Mouse (Mus musculus): ENCODE data around the gene Klhl9. TPM values are rescaled to one million over a fixed set of nuclear protein-coding genes. Genes with fewer than 3 reads are reported as not detected.

Gene Klhl9
- polyA plus RNA-seq, 1 experiment from 2014 or later = 97.9 TPM

DNA sequence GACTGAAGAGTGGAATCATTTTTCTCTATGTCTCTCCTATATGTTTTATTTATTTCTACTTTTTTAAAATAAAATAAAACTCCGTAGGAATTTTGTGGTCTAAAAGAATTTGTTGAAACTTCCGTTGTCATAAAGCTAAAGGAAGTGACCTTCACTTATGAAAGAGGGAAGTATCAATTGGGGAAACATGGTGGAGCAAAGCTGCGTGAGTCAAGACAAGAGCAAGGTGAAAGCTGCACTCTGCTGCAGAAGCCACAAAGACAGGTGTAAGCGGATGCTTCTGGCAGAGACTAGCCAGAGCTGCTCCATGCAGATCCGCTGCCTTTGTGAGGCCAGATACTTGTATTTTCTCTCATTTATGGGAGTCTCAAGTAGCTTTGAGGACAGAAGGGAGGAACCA, 23.5 kb downstream of the Klhl9 start:
- Histone ChIP-seq H3K4me1 (replicated peaks; ENCODE audit: control insufficient read depth, insufficient read depth, low read length) (no peaks in the 10 kb centered on the region), H3K4me3 (ENCODE audit: low read depth, low read length) (no peak overlapping the region), H3K27ac (ENCODE audit: low read depth) (no peak overlapping the region), H3K4me2 (ENCODE audit: low read length) (no peak overlapping the region), H3K9ac (ENCODE audit: low read length) (no peak overlapping the region), H3K36me3 (ENCODE audit: control insufficient read depth, insufficient read depth, low read length) (no peaks in the 10 kb centered on the region), H3K27me3 (replicated peaks; ENCODE audit: control insufficient read depth, insufficient read depth, low read length) (no peaks in the 10 kb centered on the region), H3K9me3 (ENCODE audit: control insufficient read depth, low read length) (no peaks in the 10 kb centered on the region)
- ATAC-seq (replicated peaks; ENCODE audit: low FRiP score, low TSS enrichment, low read depth) (no peak), DNase-seq (ENCODE audit: low spot score) (no peak)
- 77% methylated on average over 5 of the region's 5 CpGs for WGBS

DNA sequence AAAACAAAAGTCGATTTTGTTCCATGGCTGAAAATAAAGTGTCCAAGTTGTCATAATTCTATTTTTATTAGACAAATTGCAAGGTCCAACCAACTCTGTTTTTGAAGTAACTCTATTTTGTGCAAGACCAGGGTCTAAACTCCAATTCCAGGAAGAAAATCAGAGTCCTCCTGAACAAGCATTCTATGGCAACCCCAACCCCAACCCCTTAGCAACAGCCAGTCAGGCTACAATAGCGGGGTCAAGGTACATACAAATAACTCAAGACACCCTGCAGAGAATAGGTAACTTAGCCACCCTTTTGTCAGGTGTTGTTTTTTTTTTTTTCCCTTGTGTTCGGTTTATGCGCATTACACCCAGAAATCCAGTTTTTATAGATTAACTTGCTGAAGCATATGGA, 24.5 kb downstream of the Klhl9 start:
- no peak for DNase-seq (ENCODE audit: low spot score)
- Histone ChIP-seq H3K4me1 (replicated peaks; ENCODE audit: control insufficient read depth, insufficient read depth, low read length) (no peaks in the 10 kb centered on the region), H3K9ac (ENCODE audit: low read length) (no peak overlapping the region), H3K27ac (ENCODE audit: low read depth) (no peak overlapping the region), H3K4me3 (ENCODE audit: low read depth, low read length) (no peak overlapping the region), H3K27me3 (replicated peaks; ENCODE audit: control insufficient read depth, insufficient read depth, low read length) (no peaks in the 10 kb centered on the region), H3K4me2 (ENCODE audit: low read length) (no peak overlapping the region), H3K9me3 (ENCODE audit: control insufficient read depth, low read length) (no peaks in the 10 kb centered on the region), H3K36me3 (ENCODE audit: control insufficient read depth, insufficient read depth, low read length) (no peaks in the 10 kb centered on the region)
- WGBS = 81% methylated on average over 4 of the region's 4 CpGs
- no peak for ATAC-seq (replicated peaks; ENCODE audit: low FRiP score, low TSS enrichment, low read depth)

DNA sequence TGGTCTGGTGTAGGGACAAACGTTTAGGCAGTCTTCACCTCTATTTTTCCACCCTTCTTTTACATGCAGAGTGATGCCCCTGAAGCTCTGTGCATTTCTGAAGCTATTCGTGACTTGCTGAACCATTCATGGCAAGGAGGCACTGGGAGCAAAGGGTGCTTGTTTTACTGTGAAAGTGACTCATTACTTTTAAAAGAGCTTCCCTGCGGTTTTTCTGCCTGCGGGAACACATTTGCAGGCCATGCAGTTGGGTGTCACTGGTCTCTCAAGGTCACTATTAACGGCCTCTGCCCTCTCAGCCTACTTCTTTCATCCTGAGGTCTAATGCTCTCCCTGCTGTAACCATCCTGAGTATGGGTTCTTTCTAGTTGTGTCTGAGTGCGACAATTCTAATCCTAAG, 25.2 kb downstream of the Klhl9 start:
- no peaks in the 10 kb centered on the region for H3K27me3 ChIP-seq (replicated peaks; ENCODE audit: control insufficient read depth, insufficient read depth, low read length)
- no peak overlapping the region for H3K27ac ChIP-seq (ENCODE audit: low read depth)
- no peaks in the 10 kb centered on the region for H3K4me1 ChIP-seq (replicated peaks; ENCODE audit: control insufficient read depth, insufficient read depth, low read length)
- ATAC-seq (replicated peaks; ENCODE audit: low FRiP score, low TSS enrichment, low read depth) (no peak), DNase-seq (ENCODE audit: low spot score) (no peak)
- no peaks in the 10 kb centered on the region for H3K36me3 ChIP-seq (ENCODE audit: control insufficient read depth, insufficient read depth, low read length)
- no peak overlapping the region for H3K4me2 ChIP-seq (ENCODE audit: low read length)
- no peak overlapping the region for H3K9ac ChIP-seq (ENCODE audit: low read length)
- H3K9me3 ChIP-seq (ENCODE audit: control insufficient read depth, low read length) = no peaks in the 10 kb centered on the region
- WGBS = 60% methylated on average over 6 of the region's 6 CpGs
- no peak overlapping the region for H3K4me3 ChIP-seq (ENCODE audit: low read depth, low read length)

DNA sequence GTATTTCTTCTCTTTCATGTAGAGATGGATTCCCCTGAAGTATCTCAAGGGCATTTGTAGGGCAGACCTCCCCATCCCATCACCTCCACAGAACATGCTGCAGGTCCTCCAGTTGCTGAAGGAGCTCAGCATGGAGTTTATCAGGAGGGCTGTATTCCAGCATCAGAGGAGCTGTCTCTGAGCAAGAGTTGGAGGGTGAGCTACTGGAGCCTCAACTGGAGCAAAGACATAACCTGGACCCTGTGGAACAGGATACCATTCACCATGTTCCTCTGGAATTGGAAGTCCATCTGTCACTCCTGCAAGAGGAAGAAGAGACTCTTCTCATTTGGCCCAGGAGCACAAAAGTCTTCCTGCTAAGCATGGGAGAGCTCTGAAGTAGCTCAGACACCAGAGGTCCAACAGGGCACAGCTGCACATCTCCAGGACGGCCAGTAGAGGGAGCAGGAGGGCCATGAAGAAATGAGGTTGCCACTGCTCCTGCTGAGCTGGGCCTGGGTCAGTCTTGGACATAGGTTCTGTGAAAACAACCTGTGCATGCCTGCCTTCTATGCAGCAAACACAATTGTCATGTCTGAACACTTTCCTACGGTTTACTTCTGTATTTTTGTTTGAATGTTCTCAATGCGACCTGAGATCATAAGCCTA, 25.9 kb downstream of the Klhl9 start:
- Histone ChIP-seq H3K4me2 (ENCODE audit: low read length) (no peak overlapping the region), H3K36me3 (ENCODE audit: control insufficient read depth, insufficient read depth, low read length) (no peaks in the 10 kb centered on the region), H3K4me1 (replicated peaks; ENCODE audit: control insufficient read depth, insufficient read depth, low read length) (no peaks in the 10 kb centered on the region), H3K27me3 (replicated peaks; ENCODE audit: control insufficient read depth, insufficient read depth, low read length) (no peaks in the 10 kb centered on the region), H3K9me3 (ENCODE audit: control insufficient read depth, low read length) (no peaks in the 10 kb centered on the region), H3K9ac (ENCODE audit: low read length) (no peak overlapping the region), H3K27ac (ENCODE audit: low read depth) (no peak overlapping the region), H3K4me3 (ENCODE audit: low read depth, low read length) (no peak overlapping the region)
- ATAC-seq (replicated peaks; ENCODE audit: low FRiP score, low TSS enrichment, low read depth) = no peak; the same call in 1 of the 2 replicates
- 28% methylated on average over 3 of the region's 3 CpGs for WGBS
- peak; percentile 89 for DNase-seq (ENCODE audit: low spot score)

DNA sequence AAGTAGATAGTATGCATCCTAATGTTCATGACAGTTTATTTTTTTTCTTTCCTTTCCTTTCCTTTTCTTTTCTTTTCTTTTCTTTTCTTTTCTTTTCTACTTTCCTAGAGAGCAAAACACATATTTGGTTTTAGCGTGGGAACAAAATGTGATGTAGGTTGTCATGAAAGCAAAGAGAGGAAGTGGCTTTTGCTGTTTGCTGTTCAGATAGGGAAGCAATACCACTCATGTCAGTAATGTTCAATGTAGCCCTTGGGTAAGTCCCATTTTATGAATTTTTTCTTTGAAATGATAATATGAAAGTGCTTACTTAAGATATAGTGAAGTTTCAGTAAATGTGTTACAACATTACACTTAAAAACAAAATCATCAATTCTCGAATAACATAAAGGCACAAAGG, 28.9 kb downstream of the Klhl9 start:
- H3K4me2 ChIP-seq (ENCODE audit: low read length) = no peak overlapping the region
- ATAC-seq (replicated peaks; ENCODE audit: low FRiP score, low TSS enrichment, low read depth) (no peak), DNase-seq (ENCODE audit: low spot score) (no peak)
- 86% methylated on average over 2 of the region's 2 CpGs for WGBS
- H3K36me3 ChIP-seq (ENCODE audit: control insufficient read depth, insufficient read depth, low read length) = no peaks in the 10 kb centered on the region
- no peak overlapping the region for H3K27ac ChIP-seq (ENCODE audit: low read depth)
- H3K27me3 ChIP-seq (replicated peaks; ENCODE audit: control insufficient read depth, insufficient read depth, low read length) = no peaks in the 10 kb centered on the region
- H3K4me1 ChIP-seq (replicated peaks; ENCODE audit: control insufficient read depth, insufficient read depth, low read length) = no peaks in the 10 kb centered on the region
- no peak overlapping the region for H3K4me3 ChIP-seq (ENCODE audit: low read depth, low read length)
- no peak overlapping the region for H3K9ac ChIP-seq (ENCODE audit: low read length)
- no peaks in the 10 kb centered on the region for H3K9me3 ChIP-seq (ENCODE audit: control insufficient read depth, low read length)

DNA sequence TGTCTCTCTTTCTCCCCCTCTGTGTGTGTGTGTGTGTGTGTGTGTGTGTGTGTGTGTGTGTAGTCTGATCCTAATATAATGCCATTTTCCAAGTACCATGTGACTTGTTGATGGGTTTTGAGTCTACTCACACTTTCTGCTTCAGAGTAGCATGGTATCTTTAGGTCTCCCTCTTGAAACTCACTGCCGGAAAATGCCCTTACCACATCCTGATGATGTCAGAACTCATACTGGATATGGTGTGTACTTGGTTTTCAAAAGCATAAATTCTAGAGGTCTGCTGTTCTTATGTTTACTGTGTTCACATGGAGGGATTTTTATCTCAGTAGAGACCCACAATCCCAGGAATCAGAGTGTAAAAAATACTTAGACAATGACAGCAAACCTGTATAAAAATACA, 29.7 kb downstream of the Klhl9 start:
- no peak for ATAC-seq (replicated peaks; ENCODE audit: low FRiP score, low TSS enrichment, low read depth)

DNA sequence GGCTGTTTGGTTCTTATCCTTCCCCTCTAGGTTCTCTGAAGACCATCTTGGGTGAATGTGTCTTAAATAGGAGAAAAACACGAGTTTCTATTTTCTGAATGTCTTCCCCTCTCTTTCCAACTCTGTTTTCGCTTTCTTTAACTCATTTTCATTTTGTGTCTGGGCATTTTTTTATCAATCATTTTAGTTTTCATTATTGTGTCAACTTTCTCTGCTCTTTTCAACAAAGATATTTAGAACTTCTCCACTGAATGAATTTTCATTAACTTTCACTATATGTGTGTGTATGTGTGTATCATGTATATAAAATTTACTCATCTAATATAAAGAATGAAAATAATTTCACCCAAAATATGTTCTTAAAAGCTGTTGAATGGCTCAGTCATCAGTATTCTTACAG, 31.0 kb downstream of the Klhl9 start, which contains the start of gene Ifnab:
Gene Ifnab, minus strand, starts transcription at position 101 of the 400 bp plus-strand sequence.
- Histone ChIP-seq H3K36me3 (ENCODE audit: control insufficient read depth, insufficient read depth, low read length) (no peaks in the 10 kb centered on the region), H3K4me3 (ENCODE audit: low read depth, low read length) (no peak within 1 kb of the TSS), H3K27me3 (replicated peaks; ENCODE audit: control insufficient read depth, insufficient read depth, low read length) (no peaks in the 10 kb centered on the region), H3K27ac (ENCODE audit: low read depth) (no peak within 1 kb of the TSS), H3K9ac (ENCODE audit: low read length) (no peak within 1 kb of the TSS), H3K4me1 (replicated peaks; ENCODE audit: control insufficient read depth, insufficient read depth, low read length) (no peaks in the 10 kb centered on the region), H3K9me3 (ENCODE audit: control insufficient read depth, low read length) (no peaks in the 10 kb centered on the region), H3K4me2 (ENCODE audit: low read length) (no peak within 1 kb of the TSS)
- no peak for ATAC-seq (replicated peaks; ENCODE audit: low FRiP score, low TSS enrichment, low read depth)
- WGBS = 72% methylated on average over 2 of the region's 2 CpGs
- no peak for DNase-seq (ENCODE audit: low spot score)

More for the DNA sequence above, 29.7 kb downstream of the Klhl9 start:
- Histone ChIP-seq H3K36me3 (ENCODE audit: control insufficient read depth, insufficient read depth, low read length) (no peaks in the 10 kb centered on the region), H3K9ac (ENCODE audit: low read length) (no peak overlapping the region), H3K27ac (ENCODE audit: low read depth) (no peak overlapping the region), H3K27me3 (replicated peaks; ENCODE audit: control insufficient read depth, insufficient read depth, low read length) (no peaks in the 10 kb centered on the region), H3K4me2 (ENCODE audit: low read length) (no peak overlapping the region), H3K9me3 (ENCODE audit: control insufficient read depth, low read length) (no peaks in the 10 kb centered on the region), H3K4me1 (replicated peaks; ENCODE audit: control insufficient read depth, insufficient read depth, low read length) (no peaks in the 10 kb centered on the region), H3K4me3 (ENCODE audit: low read depth, low read length) (no peak overlapping the region)
- WGBS = 83% methylated on average over 1 of the region's 1 CpGs
- no peak for DNase-seq (ENCODE audit: low spot score)

DNA sequence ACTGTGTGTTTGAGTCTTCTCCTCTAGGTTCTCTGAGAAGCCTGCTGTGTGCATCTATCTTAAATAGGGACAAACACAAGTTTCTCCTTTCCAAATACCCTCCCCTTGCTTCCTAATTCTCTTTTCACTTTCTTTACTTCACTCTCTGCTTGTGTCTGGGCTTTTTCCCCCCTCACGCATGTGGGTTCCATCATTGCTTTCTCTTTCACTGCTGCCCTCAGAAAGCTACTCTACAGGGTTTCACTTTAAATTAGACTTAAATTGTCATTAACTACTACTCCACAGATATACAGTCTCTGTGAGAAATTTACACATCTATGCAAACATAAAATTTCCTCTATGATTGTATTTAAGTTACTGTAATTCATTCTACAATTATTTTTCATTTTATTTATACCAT, 38.5 kb downstream of the Klhl9 start, which contains the start of gene Ifna2:
Gene Ifna2, minus strand, starts transcription at position 101 of the 400 bp plus-strand sequence.
- Histone ChIP-seq H3K9me3 (ENCODE audit: control insufficient read depth, low read length) (no peaks in the 10 kb centered on the region), H3K4me3 (ENCODE audit: low read depth, low read length) (no peak within 1 kb of the TSS), H3K27ac (ENCODE audit: low read depth) (no peak within 1 kb of the TSS), H3K27me3 (replicated peaks; ENCODE audit: control insufficient read depth, insufficient read depth, low read length) (no peaks in the 10 kb centered on the region), H3K4me2 (ENCODE audit: low read length) (no peak within 1 kb of the TSS), H3K36me3 (ENCODE audit: control insufficient read depth, insufficient read depth, low read length) (no peaks in the 10 kb centered on the region), H3K4me1 (replicated peaks; ENCODE audit: control insufficient read depth, insufficient read depth, low read length) (no peaks in the 10 kb centered on the region), H3K9ac (ENCODE audit: low read length) (no peak within 1 kb of the TSS)
- no peak for ATAC-seq (replicated peaks; ENCODE audit: low FRiP score, low TSS enrichment, low read depth)
- WGBS = 65% methylated on average over 1 of the region's 1 CpGs
- DNase-seq (ENCODE audit: low spot score) = no peak

DNA sequence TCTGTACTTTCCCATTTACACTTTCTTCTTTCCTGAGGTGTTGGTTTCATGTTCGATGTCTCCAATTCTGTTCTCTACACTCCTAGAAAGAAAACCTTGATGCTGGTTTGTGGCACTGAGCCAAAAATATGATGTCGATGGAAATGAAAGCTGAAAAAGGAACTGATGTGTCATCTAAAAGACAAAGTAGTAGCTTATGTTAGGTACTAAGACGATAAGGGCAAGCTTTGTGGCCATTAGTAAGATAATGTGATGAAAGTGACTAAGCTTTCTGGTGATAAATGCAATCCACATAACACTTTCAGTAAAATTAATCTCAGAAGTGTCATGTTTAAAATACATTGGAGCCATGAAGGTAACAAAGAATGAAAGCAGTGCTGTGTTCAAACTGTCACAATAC, 40.9 kb downstream of the Klhl9 start:
- DNase-seq (ENCODE audit: low spot score) (no peak), ATAC-seq (replicated peaks; ENCODE audit: low FRiP score, low TSS enrichment, low read depth) (no peak)
- H3K9me3 ChIP-seq (ENCODE audit: control insufficient read depth, low read length) = no peaks in the 10 kb centered on the region
- WGBS = 68% methylated on average over 3 of the region's 3 CpGs
- no peaks in the 10 kb centered on the region for H3K27me3 ChIP-seq (replicated peaks; ENCODE audit: control insufficient read depth, insufficient read depth, low read length)
- H3K27ac ChIP-seq (ENCODE audit: low read depth) = no peak overlapping the region
- H3K4me1 ChIP-seq (replicated peaks; ENCODE audit: control insufficient read depth, insufficient read depth, low read length) = no peaks in the 10 kb centered on the region
- H3K4me2 ChIP-seq (ENCODE audit: low read length) = no peak overlapping the region
- no peak overlapping the region for H3K4me3 ChIP-seq (ENCODE audit: low read depth, low read length)
- H3K36me3 ChIP-seq (ENCODE audit: control insufficient read depth, insufficient read depth, low read length) = no peaks in the 10 kb centered on the region
- no peak overlapping the region for H3K9ac ChIP-seq (ENCODE audit: low read length)

Measured in intestine, embryonic 14.5 days (tissue).